Mouse (Mus musculus) embryonic facial prominence, embryonic 13.5 days (tissue): Measurements from ENCODE around the gene Srsf12. TPM values are rescaled to one million over a fixed set of nuclear protein-coding genes. Genes with fewer than 3 reads are reported as not detected.
A peak's percentile ranks its signal among the peaks of the same experiment; 100 is the strongest.

ENCODE experiments used
- ATAC-seq: fragments of 200-750 bp; cut with Nextera tagmentation; 2 replicates; pipeline ENCODE4 v1.8.0; 2017; ENCODE audit warnings: low read depth; ENCODE audit not compliant: insufficient number of reproducible peaks, insufficient read depth, low FRiP score, low TSS enrichment
- H3K27ac ChIP-seq: fragments of 300-500 bp; sonication (generic); 2 replicates; pipeline ENCODE4 v1.5.1; 2015; ENCODE audit warnings: moderate library complexity, mild to moderate bottlenecking, inconsistent platforms
- H3K27me3 ChIP-seq: fragments of 300-500 bp; sonication (generic); 2 replicates; pipeline ENCODE4 v1.6.1; 2015; ENCODE audit warnings: mild to moderate bottlenecking, inconsistent platforms
- H3K36me3 ChIP-seq: fragments of 300-500 bp; sonication (generic); 2 replicates; pipeline ENCODE4 v1.6.1; 2015; ENCODE audit warnings: mild to moderate bottlenecking, inconsistent platforms
- H3K4me1 ChIP-seq: fragments of 300-500 bp; sonication (generic); 2 replicates; pipeline ENCODE4 v1.6.1; 2015; ENCODE audit warnings: inconsistent platforms
- H3K4me2 ChIP-seq: fragments of 300-500 bp; sonication (generic); 2 replicates; pipeline ENCODE4 v1.6.1; 2015; ENCODE audit warnings: moderate library complexity, mild to moderate bottlenecking, inconsistent platforms
- H3K4me3 ChIP-seq: fragments of 300-500 bp; sonication (generic); 2 replicates; pipeline ENCODE4 v1.5.1; 2015; ENCODE audit warnings: mild to moderate bottlenecking, inconsistent platforms
- H3K9ac ChIP-seq: fragments of 300-500 bp; sonication (generic); 2 replicates; pipeline ENCODE4 v1.6.1; 2015; ENCODE audit warnings: mild to moderate bottlenecking, inconsistent platforms
- H3K9me3 ChIP-seq: fragments of 300-500 bp; sonication (generic); 2 replicates; pipeline ENCODE4 v1.6.1; 2016; ENCODE audit warnings: inconsistent platforms
- WGBS: fragments of 180-500 bp; shearing (Covaris S2); methylation state at CpG from one replicate; pipeline ENCODE4 v1.1.7; 2015; ENCODE audit warnings: mixed read lengths; 5-methylcytosine and 5-hydroxymethylcytosine counted together
- polyA plus RNA-seq: library from polyadenylated mRNA; unstranded; fragments of >200 nt; fragmentation: Nextera tagmentation; extraction: Ambion mirVana; gene quantifications from 2 replicates; pipeline ENCODE4 v1.2.1, GENCODE M21; 2015

Srsf12 gene
- polyA plus RNA-seq, 1 experiment from 2014 or later: 18.8 TPM

- 80% methylated on average over 4 of the region's 4 CpGs for WGBS
- no peak overlapping the region for H3K4me2 ChIP-seq
Measured at GRCm38 (mm10) chr4:33229639-33230038, 20.8 kb downstream of the Srsf12 start.

DNA sequence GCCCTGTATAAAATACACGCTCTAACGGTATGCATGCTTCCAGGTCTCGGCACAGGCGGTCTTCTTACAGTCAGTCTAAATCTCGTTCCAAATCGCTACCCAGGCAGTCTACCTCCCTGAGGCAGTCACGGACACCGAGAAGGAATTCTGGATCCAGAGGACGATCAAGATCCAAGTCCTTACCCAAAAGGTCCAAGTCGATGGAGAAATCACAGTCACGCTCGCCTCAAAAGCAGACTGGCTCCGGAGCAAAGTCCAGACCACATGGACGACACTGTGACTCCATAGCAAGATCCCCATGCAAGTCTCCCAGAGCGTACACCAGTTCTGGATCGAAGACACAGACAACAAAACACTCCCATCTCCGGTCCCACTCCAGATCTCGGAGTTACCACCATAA is 22.1 kb downstream of the Srsf12 start:
- WGBS: 89% methylated on average over 18 of the region's 18 CpGs

More at GRCm38 (mm10) chr4:33229639-33230038, 20.8 kb downstream of the Srsf12 start:
- H3K4me1 ChIP-seq: peaks cover 1% of the 10 kb centered on the region; the same call in 1 of the 2 replicates
- no peak for ATAC-seq
- no peaks in the 10 kb centered on the region for H3K9me3 ChIP-seq
- H3K36me3 ChIP-seq: 0 out of 2 replicates have a peak, but pooled peaks cover 13% of the 10 kb centered on the region
- no peak overlapping the region for H3K9ac ChIP-seq
- H3K27ac ChIP-seq: no peak overlapping the region
- H3K27me3 ChIP-seq: no peaks in the 10 kb centered on the region
- H3K4me3 ChIP-seq: no peak overlapping the region

GRCm38 (mm10) chr4:33242536-33242935 is 33.7 kb downstream of the Srsf12 start:
- Histone ChIP-seq H3K36me3 (peaks cover 40% of the 10 kb centered on the region), H3K27me3 (no peaks in the 10 kb centered on the region), H3K27ac (peak overlapping the region; percentile 33; the same call in 1 of the 2 replicates), H3K9me3 (0 out of 2 replicates have a peak, but pooled peaks cover 3% of the 10 kb centered on the region), H3K4me2 (no peak overlapping the region), H3K9ac (no peak overlapping the region), H3K4me1 (peaks cover 26% of the 10 kb centered on the region), H3K4me3 (no peak overlapping the region)
- 57% methylated on average over 5 of the region's 5 CpGs for WGBS
- no peak for ATAC-seq

More for the DNA sequence above, 22.1 kb downstream of the Srsf12 start:
- H3K4me2 ChIP-seq: no peak overlapping the region
- H3K27me3 ChIP-seq: no peaks in the 10 kb centered on the region
- H3K4me1 ChIP-seq: no peaks in the 10 kb centered on the region
- ATAC-seq: no peak
- H3K9ac ChIP-seq: no peak overlapping the region
- no peak overlapping the region for H3K4me3 ChIP-seq
- H3K9me3 ChIP-seq: no peaks in the 10 kb centered on the region
- H3K27ac ChIP-seq: no peak overlapping the region
- H3K36me3 ChIP-seq: 0 out of 2 replicates have a peak, but pooled peaks cover 13% of the 10 kb centered on the region

GRCm38 (mm10) chr4:33243016-33243758 is 34.4 kb downstream of the Srsf12 start:
- Histone ChIP-seq H3K27me3 (no peaks in the 10 kb centered on the region), H3K4me2 (no peak overlapping the region), H3K4me1 (peaks cover 26% of the 10 kb centered on the region), H3K27ac (peak overlapping the region; percentile 33; the same call in 1 of the 2 replicates), H3K36me3 (peaks cover 40% of the 10 kb centered on the region), H3K4me3 (no peak overlapping the region), H3K9me3 (0 out of 2 replicates have a peak, but pooled peaks cover 3% of the 10 kb centered on the region), H3K9ac (no peak overlapping the region)
- 82% methylated on average over 12 of the region's 12 CpGs for WGBS
- ATAC-seq: no peak

DNA sequence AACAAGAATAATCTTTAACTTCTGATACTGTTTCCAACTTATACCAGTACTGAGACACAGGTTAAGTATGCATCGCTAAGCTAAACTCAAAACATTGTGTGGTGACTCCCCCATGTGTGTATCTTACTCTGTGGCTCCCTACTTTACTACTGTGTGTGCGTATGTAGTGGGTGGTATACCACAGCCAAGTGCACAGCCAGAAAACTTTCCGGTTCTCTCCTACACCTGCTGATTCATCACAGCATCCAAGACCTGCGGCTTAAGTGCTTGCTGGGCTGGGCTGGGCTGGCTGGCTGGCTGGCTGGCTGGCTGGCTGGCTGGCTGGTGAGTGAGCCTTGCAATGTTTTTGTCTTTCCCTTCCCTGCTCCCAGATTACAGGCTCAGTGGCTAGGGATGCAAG is 35.1 kb downstream of the Srsf12 start:
- no peak for ATAC-seq

DNA sequence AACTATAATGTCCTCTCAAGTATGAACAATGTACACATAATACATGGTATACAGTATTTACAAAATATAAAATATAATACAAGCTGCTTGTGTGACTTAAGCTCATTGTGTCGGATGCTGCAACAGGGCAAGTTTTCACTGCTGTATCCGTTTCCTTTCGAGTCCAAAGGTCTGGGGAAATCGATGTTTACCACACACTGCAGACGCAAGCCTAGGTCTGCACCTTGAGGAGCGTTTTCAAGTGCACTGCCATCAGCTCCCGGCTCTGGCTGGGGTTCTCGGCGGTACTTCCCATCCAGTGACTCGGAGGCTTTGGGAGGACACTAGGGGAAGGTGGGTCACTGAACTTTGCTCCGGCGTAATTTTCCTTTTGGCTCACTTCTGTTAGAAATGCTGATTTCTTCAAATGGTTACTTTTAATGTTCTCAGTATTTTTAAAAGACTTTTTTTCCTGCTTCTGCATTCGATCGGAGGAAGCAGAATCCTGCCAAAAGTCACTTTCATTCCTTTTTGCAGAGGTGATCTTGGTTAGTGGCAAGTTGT is 37.1 kb downstream of the Srsf12 start:
- Histone ChIP-seq H3K4me3 (peak overlapping the region; percentile 90), H3K36me3 (peaks cover 40% of the 10 kb centered on the region), H3K4me1 (peaks cover 32% of the 10 kb centered on the region), H3K4me2 (peak overlapping the region; percentile 72), H3K27ac (no peak overlapping the region), H3K9ac (no peak overlapping the region), H3K9me3 (no peaks in the 10 kb centered on the region), H3K27me3 (no peaks in the 10 kb centered on the region)
- ATAC-seq: no peak
- 90% methylated on average over 14 of the region's 14 CpGs for WGBS

More for the DNA sequence above, 35.1 kb downstream of the Srsf12 start:
- H3K27ac ChIP-seq: no peak overlapping the region
- H3K27me3 ChIP-seq: no peaks in the 10 kb centered on the region
- no peak overlapping the region for H3K4me2 ChIP-seq
- peaks cover 40% of the 10 kb centered on the region for H3K36me3 ChIP-seq
- H3K9ac ChIP-seq: no peak overlapping the region
- no peaks in the 10 kb centered on the region for H3K9me3 ChIP-seq
- H3K4me1 ChIP-seq: peaks cover 26% of the 10 kb centered on the region
- 90% methylated on average over 4 of the region's 4 CpGs for WGBS
- H3K4me3 ChIP-seq: no peak overlapping the region

DNA sequence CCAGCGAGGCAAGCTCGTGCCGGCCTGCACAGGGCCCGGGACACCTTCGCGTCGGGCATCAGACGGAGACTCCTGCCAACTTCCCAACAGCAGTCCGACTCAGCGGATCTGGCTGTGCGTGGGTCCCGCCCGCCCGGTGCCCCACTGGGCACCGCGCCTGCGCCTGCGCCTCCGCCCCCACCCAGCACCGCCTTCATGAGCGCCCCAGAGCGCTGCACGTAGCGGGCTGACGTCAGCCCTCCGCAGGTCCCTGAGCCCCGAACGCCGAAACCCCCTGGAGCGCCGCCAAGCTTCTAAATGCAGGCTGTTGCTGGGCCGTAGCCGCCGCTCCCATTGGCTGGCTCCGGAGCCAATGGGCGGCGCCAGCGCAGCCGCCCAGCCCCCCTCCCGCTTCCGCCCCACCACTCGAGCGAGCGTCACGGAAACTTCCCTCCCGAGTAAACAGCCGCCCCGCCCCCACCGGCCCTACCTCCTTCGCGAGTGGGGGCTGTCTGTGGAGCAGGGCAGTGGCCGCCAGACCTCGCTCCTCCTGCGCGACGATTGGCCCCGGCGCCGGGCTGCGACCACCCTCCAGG is 38.8 kb downstream of the Srsf12 start:
- Histone ChIP-seq H3K36me3 (peaks cover 36% of the 10 kb centered on the region), H3K4me1 (peaks cover 28% of the 10 kb centered on the region), H3K4me3 (peak overlapping the region; percentile 90), H3K9me3 (no peaks in the 10 kb centered on the region), H3K4me2 (peak overlapping the region; percentile 72), H3K9ac (peak overlapping the region; percentile 99), H3K27ac (peak overlapping the region; percentile 100), H3K27me3 (no peaks in the 10 kb centered on the region)
- WGBS: under 1% methylated on average over 60 of the region's 60 CpGs
- ATAC-seq: peak; percentile 92

- Histone ChIP-seq H3K9me3 (no peaks in the 10 kb centered on the region), H3K4me2 (peak overlapping the region; percentile 72), H3K4me1 (peaks cover 25% of the 10 kb centered on the region), H3K36me3 (peaks cover 29% of the 10 kb centered on the region), H3K27ac (peak overlapping the region; percentile 100), H3K27me3 (no peaks in the 10 kb centered on the region), H3K9ac (peak overlapping the region; percentile 99), H3K4me3 (peak overlapping the region; percentile 90)
- under 1% methylated on average over 83 of the region's 88 CpGs for WGBS
- ATAC-seq: peak; percentile 91
Measured at GRCm38 (mm10) chr4:33248062-33248889, 39.5 kb downstream of the Srsf12 start.

DNA sequence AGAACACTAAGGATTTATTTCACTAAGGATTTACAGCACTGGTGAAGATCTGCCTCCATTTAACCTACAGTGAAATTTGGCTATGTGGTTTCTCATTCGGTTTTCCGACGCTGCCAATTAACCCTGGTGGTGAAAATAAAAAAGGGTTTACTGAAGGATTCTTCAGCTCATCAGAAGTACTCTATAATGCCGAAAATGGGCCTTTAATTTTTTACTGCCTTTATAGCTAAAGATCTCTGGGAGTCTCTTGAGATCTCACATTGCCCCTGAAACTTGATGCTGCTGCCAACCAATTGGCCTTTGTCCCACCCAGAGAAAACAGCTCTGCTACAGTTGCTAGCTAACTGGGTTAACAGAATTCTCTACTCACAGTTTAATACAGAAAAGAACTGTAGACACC is 40.1 kb downstream of the Srsf12 start:
- peak overlapping the region; percentile 90 for H3K4me3 ChIP-seq
- peaks cover 25% of the 10 kb centered on the region for H3K4me1 ChIP-seq
- H3K36me3 ChIP-seq: peaks cover 23% of the 10 kb centered on the region
- peak overlapping the region; percentile 72 for H3K4me2 ChIP-seq
- peak overlapping the region; percentile 99 for H3K9ac ChIP-seq
- H3K9me3 ChIP-seq: no peaks in the 10 kb centered on the region
- H3K27ac ChIP-seq: peak overlapping the region; percentile 100
- H3K27me3 ChIP-seq: no peaks in the 10 kb centered on the region
- WGBS: under 1% methylated on average over 4 of the region's 4 CpGs
- ATAC-seq: no peak

GRCm38 (mm10) chr4:33249716-33250230 is 41.0 kb downstream of the Srsf12 start:
- WGBS: 71% methylated on average over 1 of the region's 1 CpGs
- no peak overlapping the region for H3K4me2 ChIP-seq

DNA sequence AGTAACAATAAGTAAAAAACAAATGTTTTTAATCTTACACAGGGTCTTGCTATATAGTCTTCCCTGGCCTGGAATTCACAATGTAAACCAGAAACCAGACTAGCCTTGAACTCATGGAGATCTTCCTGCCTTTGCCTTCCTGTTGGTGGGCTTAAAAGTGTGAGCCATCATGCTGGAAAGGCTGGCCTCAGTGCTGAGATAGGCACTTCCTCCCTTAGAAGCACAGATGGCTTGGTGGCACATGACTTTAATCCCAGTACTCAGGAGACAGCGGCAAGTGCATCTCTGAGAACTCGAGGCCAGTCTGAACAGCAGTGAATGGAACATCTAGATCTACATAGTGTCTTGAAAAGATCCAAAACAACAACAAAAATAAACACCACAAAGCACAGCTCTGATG is 42.1 kb downstream of the Srsf12 start:
- no peak for ATAC-seq
- H3K9me3 ChIP-seq: no peaks in the 10 kb centered on the region
- no peak overlapping the region for H3K27ac ChIP-seq
- peaks cover 4% of the 10 kb centered on the region for H3K36me3 ChIP-seq
- 82% methylated on average over 2 of the region's 2 CpGs for WGBS
- no peak overlapping the region for H3K4me2 ChIP-seq
- H3K4me3 ChIP-seq: no peak overlapping the region
- peaks cover 10% of the 10 kb centered on the region for H3K4me1 ChIP-seq
- H3K9ac ChIP-seq: no peak overlapping the region
- H3K27me3 ChIP-seq: no peaks in the 10 kb centered on the region

More at GRCm38 (mm10) chr4:33249716-33250230, 41.0 kb downstream of the Srsf12 start:
- no peaks in the 10 kb centered on the region for H3K27me3 ChIP-seq
- H3K4me3 ChIP-seq: no peak overlapping the region
- ATAC-seq: no peak
- H3K4me1 ChIP-seq: peaks cover 17% of the 10 kb centered on the region
- H3K36me3 ChIP-seq: peaks cover 14% of the 10 kb centered on the region
- peak overlapping the region; percentile 100; the same call in 1 of the 2 replicates for H3K27ac ChIP-seq
- H3K9me3 ChIP-seq: no peaks in the 10 kb centered on the region
- no peak overlapping the region for H3K9ac ChIP-seq
